Mouse (Mus musculus) ovary, adult 10 weeks (tissue): Measurements from ENCODE around the gene Zfp189. TPM values are rescaled to one million over a fixed set of nuclear protein-coding genes. Genes with fewer than 3 reads are reported as not detected.

Experiments used
- polyA plus RNA-seq: library from polyadenylated mRNA; stranded (reverse); fragments of 350-450 nt; fragmentation: Illumina TruSeq; extraction: RNeasy Lipid Tissue Mini Kit (QIAGEN cat#74804); gene quantifications from one replicate; pipeline ENCODE4 v1.2.3, GENCODE M21; 2014

The Zfp189 gene
- 28.8 TPM for polyA plus RNA-seq

DNA sequence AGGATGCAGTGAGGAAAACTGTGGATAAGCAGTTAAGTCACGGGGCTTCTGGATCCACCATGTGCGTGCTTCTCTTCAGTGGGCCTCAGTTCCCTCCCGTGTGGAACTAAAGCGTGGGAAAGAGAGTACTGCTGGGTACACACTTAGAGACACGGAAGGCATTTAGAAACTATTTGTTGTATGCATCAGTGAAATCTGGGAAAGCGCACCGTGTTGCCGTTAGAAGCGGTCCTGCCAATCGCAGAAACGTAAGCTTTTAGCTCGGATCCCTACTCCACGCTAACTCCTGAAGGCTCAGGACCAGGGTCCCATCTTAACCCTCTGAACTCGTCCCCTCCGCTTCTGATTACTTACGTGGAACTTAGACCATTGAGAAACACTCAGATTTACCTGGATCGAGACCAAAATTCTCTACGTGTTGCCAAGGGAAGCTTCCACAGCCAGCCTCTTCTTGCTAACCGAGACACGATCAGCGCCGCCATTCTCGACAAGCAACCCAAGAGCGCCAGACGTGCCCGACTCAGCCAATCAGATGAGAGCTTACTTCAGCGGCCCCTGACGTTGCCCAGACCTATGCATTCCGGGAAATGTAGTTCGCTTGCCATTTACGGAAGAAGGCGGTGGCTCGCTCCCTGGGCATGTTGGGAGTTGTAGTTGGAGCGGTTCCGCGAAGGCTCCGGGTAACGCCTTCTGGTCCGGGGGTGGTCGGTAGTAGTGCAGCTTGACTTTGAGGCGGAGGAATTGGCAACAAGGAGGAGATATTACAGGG lies at the start of gene Zfp189, which contains the start of gene Mrpl50:
Gene Zfp189, plus strand, starts transcription at position 605 of the 769 bp plus-strand sequence.
Gene Mrpl50, minus strand, starts transcription at position 522 of the 769 bp plus-strand sequence.

DNA sequence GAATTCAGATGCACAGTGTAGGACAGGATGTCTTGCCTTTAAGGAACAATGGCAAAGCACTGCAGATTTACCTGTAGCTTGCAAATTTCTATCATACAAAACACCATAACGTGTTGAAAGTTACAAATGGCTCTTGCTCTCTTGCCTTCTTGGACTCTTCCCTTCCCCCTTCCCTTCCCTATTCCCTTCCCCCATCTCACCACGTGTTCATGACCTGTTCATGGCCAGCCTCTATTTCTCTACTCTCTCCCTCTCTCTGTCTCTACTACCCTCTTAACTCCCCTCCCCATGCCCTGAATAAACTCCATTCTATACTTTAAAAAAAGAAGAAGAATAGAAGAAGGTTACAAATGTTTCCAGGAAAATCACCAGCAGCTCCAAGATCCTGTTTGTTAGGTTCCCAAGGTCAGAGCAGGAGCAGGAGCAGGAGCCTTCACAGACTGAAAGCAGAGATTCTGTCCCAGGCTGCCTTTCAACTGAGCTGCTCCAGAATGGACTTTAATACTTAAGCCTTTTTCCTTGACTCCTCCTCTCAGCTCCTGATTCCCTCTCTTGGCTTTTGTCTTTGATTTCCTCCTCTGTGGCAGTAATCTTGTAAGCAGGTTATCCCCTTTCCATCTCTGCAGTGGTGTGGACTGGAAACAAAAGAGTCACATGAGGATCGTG lies 47.4 kb upstream of the Zfp189 start, which contains the start of gene Acnat1:
Gene Acnat1, minus strand, starts transcription at position 478 of the 666 bp plus-strand sequence.

DNA sequence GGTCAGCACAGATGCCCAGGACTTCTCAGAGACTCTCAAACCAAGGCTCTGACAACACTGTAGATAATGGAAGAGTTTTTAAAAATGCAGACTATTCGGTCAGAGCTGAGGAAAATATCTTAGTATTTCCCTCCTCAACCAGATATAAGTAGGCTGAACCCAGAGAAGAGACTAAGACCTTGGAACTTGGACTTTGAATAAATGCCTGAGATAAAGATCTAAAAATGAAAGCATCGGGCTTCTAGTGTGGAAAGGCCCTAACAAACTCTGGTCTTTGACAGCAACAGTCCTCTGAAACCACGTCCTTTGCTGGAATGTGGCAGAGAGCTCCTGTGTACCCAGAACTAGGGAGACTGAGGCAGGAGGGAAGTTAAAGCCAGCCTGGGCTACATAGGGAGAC lies 14.6 kb upstream of the Zfp189 start, which contains the start of gene Baat:
Gene Baat, minus strand, starts transcription at position 172 of the 400 bp plus-strand sequence.

DNA sequence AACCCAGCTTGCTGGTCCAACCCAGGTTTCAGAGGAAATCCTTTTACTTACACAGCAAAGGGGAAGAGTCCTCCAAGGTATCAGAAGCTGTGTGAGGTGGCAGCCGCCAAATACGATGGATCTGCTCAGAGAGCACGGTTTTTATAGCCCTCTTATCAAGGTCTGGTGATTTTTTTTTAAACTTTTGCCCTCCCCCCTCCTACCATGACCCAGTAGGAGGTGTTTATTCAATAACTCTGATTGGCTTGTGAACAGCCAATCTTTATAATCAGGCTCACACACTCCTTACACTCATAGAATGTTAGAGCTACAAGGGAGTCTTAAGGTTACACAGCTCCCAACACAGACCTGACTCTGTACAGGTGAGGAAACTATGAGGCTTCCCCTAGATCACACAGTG lies 28.4 kb downstream of the Zfp189 start, which contains the start of gene Aldob:
Gene Aldob, minus strand, starts transcription at position 164 of the 400 bp plus-strand sequence.

Other genes with a start within 250 kb of the Zfp189 start
- not detected for gene Acnat2, start 113.0 kb upstream of the Zfp189 start, polyA plus RNA-seq
- not detected for gene Acnat1, start 47.3 kb upstream of the Zfp189 start, polyA plus RNA-seq
- not detected for gene Baat, start 14.6 kb upstream of the Zfp189 start, polyA plus RNA-seq
- 100 TPM for gene Mrpl50, start 83 bp upstream of the Zfp189 start, polyA plus RNA-seq
- gene Aldob, start 28.4 kb downstream of the Zfp189 start, polyA plus RNA-seq, result 0.51 TPM
- 1.3 TPM for gene Tmem246, start 76.7 kb downstream of the Zfp189 start, polyA plus RNA-seq
- 76.1 TPM for gene Rnf20, start 110.8 kb downstream of the Zfp189 start, polyA plus RNA-seq
- gene Ppp3r2, start 160.8 kb downstream of the Zfp189 start, polyA plus RNA-seq, result not detected